ENCODE assay signal across 20 mouse cellular contexts in genomic region chr1:187872208-187872607, GRCm38 (mm10).
DNase-seq lines count a peak whose midpoint lies in the region; ATAC-seq and TF ChIP-seq lines count a peak whose summit lies in the region.
"Had no signal": no experiment of that assay in that cellular context is flagged by ENCODE, and none has a peak within 500 bp of the region (broad histone marks: within the 10 kb centered on the region; RNA-seq: fewer than 3 reads in every experiment).

No protein-coding gene starts in this region.

- H3K27ac ChIP-seq in heart, embryonic 10.5 days, result peak overlapping the region; percentile 71
- no peak overlapping the region for H3K27ac ChIP-seq in heart, adult 2 months
- peak overlapping the region; percentile 29 to 39; a peak in 2 of 4 replicates for H3K27ac ChIP-seq in heart, embryonic 14.5 days (replicated peaks in 1 of 2; ENCODE audit: control insufficient read depth in 1 of 2, insufficient read depth in 1 of 2, low read depth in 2 of 2, low read length in 2 of 2)
- 0 out of 2 replicates have a peak overlapping the region, but pooled peaks have one; percentile 21 for H3K27ac ChIP-seq in stomach, embryonic 15.5 days
- H3K27ac ChIP-seq: embryonic facial prominence, embryonic 13.5 days; forebrain, embryonic 12.5 days; heart, embryonic 15.5 days; hindbrain, embryonic 15.5 days had no signal

- DNase-seq in heart, embryonic 10.5 days (ENCODE audit: low spot score), result no peak
- DNase-seq in heart, adult 2 months, result no peak
- no peak for DNase-seq in heart, postnatal 10 days
- no peak for DNase-seq in left cerebral cortex, adult 11 months (ENCODE audit: low spot score)
- no peak for DNase-seq in lung, postnatal 25 days (ENCODE audit: low spot score)
- DNase-seq: adrenal gland, adult 8-10 months; adrenal gland, postnatal 36 days; B cell, adult 2 months; cerebellum, adult 8-10 months; cerebellum, postnatal 36 days; gastrocnemius, postnatal 14 days had no signal

- no peak overlapping the region for H3K4me3 ChIP-seq in heart, embryonic 10.5 days
- no peak overlapping the region for H3K4me3 ChIP-seq in heart, adult 2 months
- no peak overlapping the region for H3K4me3 ChIP-seq in heart, embryonic 14.5 days (ENCODE audit: control insufficient read depth in 1 of 2, insufficient read depth in 1 of 2, low read depth in 1 of 2, low read length in 2 of 2)
- no peak overlapping the region for H3K4me3 ChIP-seq in stomach, embryonic 15.5 days (replicated peaks)
- H3K4me3 ChIP-seq: embryonic facial prominence, embryonic 13.5 days; forebrain, embryonic 12.5 days; heart, embryonic 15.5 days; hindbrain, embryonic 15.5 days had no signal

- no peak for TF ChIP-seq EP300 in heart, adult 2 months (IDR thresholded peaks at IDR 0.05; ENCODE audit: insufficient read depth, low read depth, low read length)

- no peak for TF ChIP-seq POLR2A in heart, adult 2 months (IDR thresholded peaks at IDR 0.05; ENCODE audit: insufficient read depth, low read depth, low read length)

- 49% methylated on average over 8 of the region's 8 CpGs for WGBS in heart, embryonic 10.5 days
- WGBS in heart, adult 2 months, result 60% methylated on average over 8 of the region's 8 CpGs
- WGBS in heart, embryonic 14.5 days, result 43% methylated on average over 8 of the region's 8 CpGs
- 33% methylated on average over 8 of the region's 8 CpGs for WGBS in stomach, embryonic 15.5 days

- ATAC-seq in heart, embryonic 14.5 days (ENCODE audit: insufficient number of reproducible peaks, insufficient read depth, low FRiP score, low read depth), result no peak
- no peak for ATAC-seq in stomach, embryonic 15.5 days (ENCODE audit: insufficient read depth, low FRiP score, low read depth)
- ATAC-seq: CD4-positive, CD25-positive, alpha-beta regulatory T cell, adult 4 months; forebrain, embryonic 16.5 days had no signal

- H3K36me3 ChIP-seq in heart, embryonic 10.5 days, result no peaks in the 10 kb centered on the region
- H3K36me3 ChIP-seq in heart, adult 2 months (ENCODE audit: control insufficient read depth, insufficient read depth, low read length), result peaks cover 2% of the 10 kb centered on the region; the same call in 1 of the 2 replicates
- no peaks in the 10 kb centered on the region for H3K36me3 ChIP-seq in heart, embryonic 14.5 days (ENCODE audit: control insufficient read depth, insufficient read depth, low read length)
- no peaks in the 10 kb centered on the region for H3K36me3 ChIP-seq in stomach, embryonic 15.5 days
- H3K36me3 ChIP-seq: embryonic facial prominence, embryonic 13.5 days; forebrain, embryonic 12.5 days; G1E; heart, embryonic 15.5 days; hindbrain, embryonic 15.5 days had no signal

- no peak overlapping the region for H3K4me2 ChIP-seq in heart, embryonic 14.5 days (ENCODE audit: low read length)
- H3K4me2 ChIP-seq in stomach, embryonic 15.5 days, result no peak overlapping the region
- H3K4me2 ChIP-seq: embryonic facial prominence, embryonic 13.5 days; forebrain, embryonic 12.5 days; heart, embryonic 15.5 days; hindbrain, embryonic 15.5 days had no signal

- intact Hi-C loops in heart, adult 2 months (cut with DNase I), result no loop called here
- intact Hi-C loops in heart, postnatal 10 days (cut with DNase I), result no loop called here

- no peaks in the 10 kb centered on the region for H3K79me2 ChIP-seq in heart, adult 2 months (replicated peaks; ENCODE audit: control insufficient read depth, insufficient read depth, low read length)

- TF ChIP-seq CTCF in heart, adult 2 months (IDR thresholded peaks at IDR 0.05), result no peak

- peaks cover 44% of the 10 kb centered on the region for H3K4me1 ChIP-seq in heart, embryonic 10.5 days
- H3K4me1 ChIP-seq in heart, adult 2 months (ENCODE audit: control insufficient read depth, insufficient read depth, low read length), result no peaks in the 10 kb centered on the region; the same call in 1 of the 2 replicates
- peaks cover 16 to 25% of the 10 kb centered on the region in 2 experiments for H3K4me1 ChIP-seq in heart, embryonic 14.5 days (ENCODE audit: control insufficient read depth in 2 of 2, insufficient read depth in 2 of 2, low read length in 2 of 2)
- H3K4me1 ChIP-seq in stomach, embryonic 15.5 days, result no peaks in the 10 kb centered on the region; the same call in 1 of the 2 replicates
- H3K4me1 ChIP-seq: forebrain, embryonic 12.5 days; hindbrain, embryonic 15.5 days had no signal

- no peaks in the 10 kb centered on the region for H3K27me3 ChIP-seq in heart, embryonic 10.5 days (ENCODE audit: insufficient read depth, poor library complexity, severe bottlenecking)
- H3K27me3 ChIP-seq in heart, adult 2 months (ENCODE audit: control insufficient read depth, insufficient read depth, low read length), result no peaks in the 10 kb centered on the region
- H3K27me3 ChIP-seq in heart, embryonic 14.5 days (ENCODE audit: control insufficient read depth, insufficient read depth, low read length), result no peaks in the 10 kb centered on the region
- H3K27me3 ChIP-seq in stomach, embryonic 15.5 days (replicated peaks), result no peaks in the 10 kb centered on the region
- H3K27me3 ChIP-seq: embryonic facial prominence, embryonic 13.5 days; heart, embryonic 15.5 days; hindbrain, embryonic 15.5 days had no signal

- H3K9me3 ChIP-seq in heart, embryonic 10.5 days, result no peaks in the 10 kb centered on the region
- no peaks in the 10 kb centered on the region for H3K9me3 ChIP-seq in heart, embryonic 14.5 days (ENCODE audit: control insufficient read depth, low read length)
- H3K9me3 ChIP-seq in stomach, embryonic 15.5 days, result no peaks in the 10 kb centered on the region
- H3K9me3 ChIP-seq: embryonic facial prominence, embryonic 13.5 days; forebrain, embryonic 12.5 days; heart, embryonic 15.5 days; hindbrain, embryonic 15.5 days had no signal

- H3K9ac ChIP-seq in heart, adult 2 months (ENCODE audit: low read depth, low read length), result no peak overlapping the region
- no peak overlapping the region for H3K9ac ChIP-seq in heart, embryonic 14.5 days (ENCODE audit: low read length)
- H3K9ac ChIP-seq in stomach, embryonic 15.5 days, result no peak overlapping the region
- H3K9ac ChIP-seq: embryonic facial prominence, embryonic 13.5 days; forebrain, embryonic 12.5 days; heart, embryonic 15.5 days; hindbrain, embryonic 15.5 days had no signal
